Mouse (Mus musculus): ENCODE results near the gene Whrn. TPM values are rescaled to one million over a fixed set of nuclear protein-coding genes. Genes with fewer than 3 reads are reported as not detected.

Whrn gene
- polyA plus RNA-seq, 1 experiment from 2014 or later = 4.1 TPM

- peak; percentile 3; the same call in 1 of the 2 replicates for ATAC-seq
- H3K27ac ChIP-seq (ENCODE audit: low read depth, low read length) = peak overlapping the region; percentile 92
- 69% methylated on average over 6 of the region's 6 CpGs for WGBS
- H3K4me2 ChIP-seq (ENCODE audit: low read length) = peak overlapping the region; percentile 49
- DNase-seq (ENCODE audit: low spot score) = no peak
- peak overlapping the region; percentile 55 for H3K9ac ChIP-seq (ENCODE audit: low read length)
- peaks cover 65% of the 10 kb centered on the region for H3K4me1 ChIP-seq (ENCODE audit: control insufficient read depth, insufficient read depth, low read length)
- peak overlapping the region; percentile 21 for H3K4me3 ChIP-seq (ENCODE audit: low read depth, low read length)
- H3K36me3 ChIP-seq (ENCODE audit: control insufficient read depth, insufficient read depth, low read length) = peaks cover 3% of the 10 kb centered on the region; the same call in 1 of the 2 replicates
- no peaks in the 10 kb centered on the region for H3K9me3 ChIP-seq (replicated peaks; ENCODE audit: control insufficient read depth, low read length)
- H3K27me3 ChIP-seq (replicated peaks; ENCODE audit: control insufficient read depth, insufficient read depth, low read length) = no peaks in the 10 kb centered on the region
Measured at GRCm38 (mm10) chr4:63402558-63402957, 93.2 kb downstream of the Whrn start.

- DNase-seq (ENCODE audit: low spot score) (no peak), ATAC-seq (no peak)
- Histone ChIP-seq H3K4me1 (ENCODE audit: control insufficient read depth, insufficient read depth, low read length) (peaks cover 61% of the 10 kb centered on the region), H3K27me3 (replicated peaks; ENCODE audit: control insufficient read depth, insufficient read depth, low read length) (no peaks in the 10 kb centered on the region), H3K4me2 (ENCODE audit: low read length) (peak overlapping the region; percentile 49), H3K27ac (ENCODE audit: low read depth, low read length) (peak overlapping the region; percentile 92; the same call in 1 of the 2 replicates), H3K36me3 (ENCODE audit: control insufficient read depth, insufficient read depth, low read length) (peaks cover 8% of the 10 kb centered on the region; the same call in 1 of the 2 replicates), H3K9ac (ENCODE audit: low read length) (peak overlapping the region; percentile 55; the same call in 1 of the 2 replicates), H3K9me3 (replicated peaks; ENCODE audit: control insufficient read depth, low read length) (no peaks in the 10 kb centered on the region), H3K4me3 (ENCODE audit: low read depth, low read length) (no peak overlapping the region)
- 72% methylated on average over 10 of the region's 10 CpGs for WGBS
Measured at GRCm38 (mm10) chr4:63402056-63402455, 93.7 kb downstream of the Whrn start.

DNA sequence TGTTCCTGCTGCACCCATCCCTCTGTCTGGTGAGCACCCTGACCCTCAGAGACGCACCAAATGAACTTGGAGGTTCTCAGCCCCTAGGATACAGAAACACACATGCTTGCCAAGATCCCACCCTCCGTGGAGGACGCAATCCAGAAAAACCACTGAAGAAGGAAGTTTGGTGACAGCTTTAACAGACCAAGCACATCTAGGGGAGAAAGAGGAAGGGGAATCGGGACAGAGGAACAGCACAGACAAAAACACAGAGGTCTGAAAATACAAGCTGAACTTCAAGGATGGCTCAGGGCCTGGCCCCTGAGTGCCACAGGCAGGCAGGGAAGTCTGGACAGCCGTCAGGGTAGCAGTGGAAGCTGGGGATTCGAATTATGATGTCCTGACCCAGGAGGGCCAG, 94.2 kb downstream of the Whrn start:
- Histone ChIP-seq H3K4me2 (ENCODE audit: low read length) (peak overlapping the region; percentile 49; the same call in 1 of the 2 replicates), H3K9me3 (replicated peaks; ENCODE audit: control insufficient read depth, low read length) (no peaks in the 10 kb centered on the region), H3K4me1 (ENCODE audit: control insufficient read depth, insufficient read depth, low read length) (peaks cover 61% of the 10 kb centered on the region), H3K27ac (ENCODE audit: low read depth, low read length) (no peak overlapping the region), H3K27me3 (replicated peaks; ENCODE audit: control insufficient read depth, insufficient read depth, low read length) (no peaks in the 10 kb centered on the region), H3K36me3 (ENCODE audit: control insufficient read depth, insufficient read depth, low read length) (peaks cover 10% of the 10 kb centered on the region; the same call in 1 of the 2 replicates), H3K4me3 (ENCODE audit: low read depth, low read length) (no peak overlapping the region), H3K9ac (ENCODE audit: low read length) (no peak overlapping the region)
- 75% methylated on average over 6 of the region's 6 CpGs for WGBS
- ATAC-seq (no peak), DNase-seq (ENCODE audit: low spot score) (no peak)

DNA sequence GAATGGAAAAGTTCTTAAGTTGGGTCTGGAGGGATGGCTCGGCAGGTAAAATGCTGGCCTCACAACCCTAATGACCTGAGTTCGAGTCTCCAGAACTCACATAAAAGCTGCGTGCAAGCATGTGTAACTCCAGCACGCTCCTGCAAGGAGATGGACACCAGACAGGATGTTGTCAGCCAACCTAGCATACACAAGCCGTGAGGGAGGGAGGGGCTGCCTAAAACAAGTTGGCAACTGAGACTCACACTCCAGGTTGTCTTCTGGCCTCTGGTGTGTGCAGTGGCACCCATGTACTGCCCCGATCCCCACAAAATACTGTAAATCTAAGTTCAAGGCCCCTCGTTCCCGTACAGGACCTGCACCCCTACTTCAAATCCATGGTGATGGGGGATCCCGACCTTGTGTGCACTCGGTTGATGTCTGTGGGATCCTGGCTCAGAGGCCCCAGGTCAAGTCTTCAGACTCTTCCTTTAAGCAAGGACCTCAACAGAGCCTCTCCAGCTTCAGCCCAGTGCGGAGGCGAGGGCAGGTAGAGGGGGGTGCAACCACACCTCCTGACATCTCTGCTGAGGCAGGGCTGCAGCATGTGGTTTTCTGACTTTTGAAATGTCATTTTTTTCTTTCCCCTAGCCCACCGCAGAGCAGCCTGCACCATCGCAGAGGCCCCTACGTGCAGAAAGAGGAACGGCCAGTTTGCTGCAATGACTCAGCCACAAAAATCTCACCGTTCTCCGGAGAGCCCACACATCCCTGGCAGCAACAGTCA, 95.1 kb downstream of the Whrn start:
- Histone ChIP-seq H3K9ac (ENCODE audit: low read length) (no peak overlapping the region), H3K36me3 (ENCODE audit: control insufficient read depth, insufficient read depth, low read length) (peaks cover 17% of the 10 kb centered on the region), H3K27ac (ENCODE audit: low read depth, low read length) (no peak overlapping the region), H3K9me3 (replicated peaks; ENCODE audit: control insufficient read depth, low read length) (no peaks in the 10 kb centered on the region), H3K4me2 (ENCODE audit: low read length) (no peak overlapping the region), H3K4me3 (ENCODE audit: low read depth, low read length) (no peak overlapping the region), H3K27me3 (replicated peaks; ENCODE audit: control insufficient read depth, insufficient read depth, low read length) (no peaks in the 10 kb centered on the region), H3K4me1 (ENCODE audit: control insufficient read depth, insufficient read depth, low read length) (peaks cover 52% of the 10 kb centered on the region)
- ATAC-seq (no peak), DNase-seq (ENCODE audit: low spot score) (no peak)
- 92% methylated on average over 18 of the region's 18 CpGs for WGBS

- peaks cover 43% of the 10 kb centered on the region for H3K4me1 ChIP-seq (ENCODE audit: control insufficient read depth, insufficient read depth, low read length)
- DNase-seq (ENCODE audit: low spot score) = no peak
Measured at GRCm38 (mm10) chr4:63399691-63400270, 96.0 kb downstream of the Whrn start.

DNA sequence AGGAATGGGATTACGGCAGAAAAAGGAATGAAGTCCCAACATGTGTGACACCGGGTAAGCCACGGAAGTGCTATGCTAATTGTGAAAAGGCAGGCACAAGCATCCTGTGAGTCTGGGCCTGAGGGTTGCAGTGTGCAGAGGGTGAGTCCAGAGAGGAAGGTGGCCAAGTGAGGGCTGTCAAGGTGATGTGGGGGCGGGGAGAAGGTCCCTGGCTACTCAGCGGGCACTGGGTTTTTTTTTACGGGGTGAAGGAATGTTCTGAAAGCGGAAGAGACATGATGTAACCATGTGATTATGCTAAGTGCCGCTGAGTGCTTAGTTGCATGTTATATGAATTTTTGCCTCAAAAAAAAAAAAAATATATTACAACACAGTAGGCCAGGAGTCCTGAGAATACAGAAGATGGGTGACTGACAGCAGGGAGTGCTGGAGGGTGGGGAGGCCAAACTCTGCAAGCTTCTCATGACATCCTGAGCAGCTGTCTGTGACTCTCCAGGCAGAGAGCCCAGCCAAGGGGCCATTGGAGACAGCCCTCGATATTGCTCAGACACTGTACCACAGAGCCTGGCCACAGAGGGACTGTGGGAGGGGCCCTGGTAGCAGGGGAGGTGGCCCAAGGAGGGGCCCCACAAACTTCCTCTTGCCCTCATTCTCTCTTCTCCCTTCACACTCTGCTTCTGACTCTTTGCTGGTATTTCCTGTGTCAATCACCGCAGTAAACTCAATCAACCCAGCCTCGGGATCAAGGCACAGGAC, 96.8 kb downstream of the Whrn start:
- ATAC-seq = no peak
- H3K9ac ChIP-seq (ENCODE audit: low read length) = no peak overlapping the region

More at GRCm38 (mm10) chr4:63399691-63400270, 96.0 kb downstream of the Whrn start:
- Histone ChIP-seq H3K36me3 (ENCODE audit: control insufficient read depth, insufficient read depth, low read length) (peaks cover 27% of the 10 kb centered on the region), H3K9ac (ENCODE audit: low read length) (no peak overlapping the region), H3K4me3 (ENCODE audit: low read depth, low read length) (no peak overlapping the region), H3K27me3 (replicated peaks; ENCODE audit: control insufficient read depth, insufficient read depth, low read length) (no peaks in the 10 kb centered on the region), H3K27ac (ENCODE audit: low read depth, low read length) (peak overlapping the region; percentile 27; the same call in 1 of the 2 replicates), H3K9me3 (replicated peaks; ENCODE audit: control insufficient read depth, low read length) (no peaks in the 10 kb centered on the region), H3K4me2 (ENCODE audit: low read length) (no peak overlapping the region)
- WGBS = 68% methylated on average over 8 of the region's 8 CpGs
- no peak for ATAC-seq

DNA sequence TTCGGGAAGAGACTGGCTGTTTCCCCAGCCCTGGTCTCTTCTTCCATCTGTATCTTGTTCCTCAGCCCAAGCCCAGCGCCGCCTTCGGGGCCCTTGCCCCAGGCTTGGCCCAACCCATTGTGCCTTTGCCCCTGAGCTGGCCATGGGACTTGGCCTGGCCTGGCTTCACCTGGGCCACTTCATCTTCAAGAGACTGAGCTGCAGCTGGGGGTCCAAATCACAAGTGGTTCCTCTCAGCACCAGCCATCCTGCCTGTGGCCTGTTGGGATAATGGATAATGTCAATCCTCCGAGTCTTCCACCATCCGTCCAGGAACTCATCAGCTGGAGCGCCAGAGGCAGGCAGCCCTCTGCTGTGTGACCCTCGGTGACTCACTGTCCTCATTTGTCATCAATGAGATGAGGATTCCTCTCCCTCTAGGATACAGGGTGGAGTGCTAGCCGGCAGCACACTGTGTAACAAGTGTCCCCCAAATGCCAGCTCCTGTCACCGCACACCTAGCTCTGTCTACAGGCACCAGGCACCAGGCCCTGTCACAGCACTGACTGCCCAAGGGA, 97.7 kb downstream of the Whrn start:
- Histone ChIP-seq H3K36me3 (ENCODE audit: control insufficient read depth, insufficient read depth, low read length) (peaks cover 43% of the 10 kb centered on the region), H3K4me3 (ENCODE audit: low read depth, low read length) (no peak overlapping the region), H3K9me3 (replicated peaks; ENCODE audit: control insufficient read depth, low read length) (no peaks in the 10 kb centered on the region), H3K27me3 (replicated peaks; ENCODE audit: control insufficient read depth, insufficient read depth, low read length) (no peaks in the 10 kb centered on the region), H3K9ac (ENCODE audit: low read length) (no peak overlapping the region), H3K4me2 (ENCODE audit: low read length) (no peak overlapping the region), H3K27ac (ENCODE audit: low read depth, low read length) (no peak overlapping the region), H3K4me1 (ENCODE audit: control insufficient read depth, insufficient read depth, low read length) (peaks cover 26% of the 10 kb centered on the region)
- no peak for DNase-seq (ENCODE audit: low spot score)
- 90% methylated on average over 10 of the region's 10 CpGs for WGBS
- ATAC-seq = no peak

More for the DNA sequence above, 96.8 kb downstream of the Whrn start:
- Histone ChIP-seq H3K4me1 (ENCODE audit: control insufficient read depth, insufficient read depth, low read length) (peaks cover 35% of the 10 kb centered on the region), H3K9me3 (replicated peaks; ENCODE audit: control insufficient read depth, low read length) (no peaks in the 10 kb centered on the region), H3K27me3 (replicated peaks; ENCODE audit: control insufficient read depth, insufficient read depth, low read length) (no peaks in the 10 kb centered on the region), H3K36me3 (ENCODE audit: control insufficient read depth, insufficient read depth, low read length) (peaks cover 34% of the 10 kb centered on the region), H3K27ac (ENCODE audit: low read depth, low read length) (peak overlapping the region; percentile 27; the same call in 1 of the 2 replicates), H3K4me3 (ENCODE audit: low read depth, low read length) (no peak overlapping the region), H3K4me2 (ENCODE audit: low read length) (no peak overlapping the region)
- DNase-seq (ENCODE audit: low spot score) = no peak
- 74% methylated on average over 11 of the region's 11 CpGs for WGBS

GRCm38 (mm10) chr4:63391322-63391721, 104.5 kb downstream of the Whrn start:
- Histone ChIP-seq H3K27me3 (replicated peaks; ENCODE audit: control insufficient read depth, insufficient read depth, low read length) (no peaks in the 10 kb centered on the region), H3K4me3 (ENCODE audit: low read depth, low read length) (no peak overlapping the region), H3K9ac (ENCODE audit: low read length) (no peak overlapping the region), H3K4me1 (ENCODE audit: control insufficient read depth, insufficient read depth, low read length) (peaks cover 32% of the 10 kb centered on the region), H3K36me3 (ENCODE audit: control insufficient read depth, insufficient read depth, low read length) (peaks cover 63% of the 10 kb centered on the region), H3K9me3 (replicated peaks; ENCODE audit: control insufficient read depth, low read length) (no peaks in the 10 kb centered on the region), H3K27ac (ENCODE audit: low read depth, low read length) (no peak overlapping the region), H3K4me2 (ENCODE audit: low read length) (no peak overlapping the region)
- DNase-seq (ENCODE audit: low spot score) (no peak), ATAC-seq (no peak)
- WGBS = 85% methylated on average over 6 of the region's 6 CpGs
